Mouse (Mus musculus) testis, postnatal 14 days (tissue): ENCODE data around the gene Stk17b.
"Not testable (repeated sequence)": the region's sequence is repeated elsewhere in the genome, so short reads cannot be mapped to it uniquely, and the experiment has no call there.

Experiments
- DNase-seq: peaks from one replicate; pipeline ENCODE4 v3.0.0; 2021; ENCODE audit warnings: low spot score

Gene Stk17b

GRCm38 (mm10) chr1:53782079-53782478, 2.9 kb downstream of the Stk17b start:
- no peak for DNase-seq

DNA sequence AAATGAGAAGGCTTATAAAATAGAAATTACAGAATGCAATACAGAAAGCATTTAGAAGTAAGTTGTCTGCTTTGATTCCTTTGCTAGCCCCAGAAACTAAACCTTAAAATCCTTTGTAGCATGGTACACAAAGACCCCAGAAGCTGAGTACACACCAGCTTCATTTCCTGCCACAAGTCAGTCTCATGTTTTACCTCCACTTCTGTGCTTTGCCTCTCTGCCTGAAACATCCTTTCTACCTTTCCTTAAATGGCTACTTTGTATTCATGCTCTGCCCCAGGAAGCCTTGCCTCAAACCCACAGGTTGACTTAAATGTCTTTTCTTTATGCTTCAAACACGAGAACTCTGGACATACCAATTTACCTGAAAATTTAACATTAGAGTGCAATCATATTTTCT, 3.7 kb downstream of the Stk17b start:
- no peak for DNase-seq

GRCm38 (mm10) chr1:53776176-53776905, 8.7 kb downstream of the Stk17b start:
- DNase-seq = no peak

DNA sequence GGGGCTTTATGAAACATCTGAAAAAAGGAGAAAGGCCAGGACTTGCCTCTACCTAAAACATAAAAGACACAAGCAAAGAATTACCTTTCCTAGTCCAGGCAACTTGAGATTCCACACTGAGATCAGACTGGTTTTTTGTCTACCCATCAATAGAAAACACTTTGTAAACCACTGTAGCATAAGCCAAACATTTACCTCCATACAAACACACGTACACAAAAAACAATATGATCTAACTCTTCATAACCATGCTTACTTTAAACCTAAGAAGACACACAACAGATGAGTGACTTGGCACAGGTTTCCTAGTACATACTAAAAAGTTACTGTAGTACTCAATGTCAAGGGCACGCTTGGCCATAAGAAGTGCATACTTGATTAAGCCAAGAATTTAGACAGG, 9.5 kb downstream of the Stk17b start:
- no peak for DNase-seq

GRCm38 (mm10) chr1:53775036-53775435, 10.0 kb downstream of the Stk17b start:
- DNase-seq = no peak

GRCm38 (mm10) chr1:53774571-53774970, 10.5 kb downstream of the Stk17b start:
- no peak for DNase-seq

- DNase-seq = no peak
Measured at GRCm38 (mm10) chr1:53773994-53774393, 11.0 kb downstream of the Stk17b start.

DNA sequence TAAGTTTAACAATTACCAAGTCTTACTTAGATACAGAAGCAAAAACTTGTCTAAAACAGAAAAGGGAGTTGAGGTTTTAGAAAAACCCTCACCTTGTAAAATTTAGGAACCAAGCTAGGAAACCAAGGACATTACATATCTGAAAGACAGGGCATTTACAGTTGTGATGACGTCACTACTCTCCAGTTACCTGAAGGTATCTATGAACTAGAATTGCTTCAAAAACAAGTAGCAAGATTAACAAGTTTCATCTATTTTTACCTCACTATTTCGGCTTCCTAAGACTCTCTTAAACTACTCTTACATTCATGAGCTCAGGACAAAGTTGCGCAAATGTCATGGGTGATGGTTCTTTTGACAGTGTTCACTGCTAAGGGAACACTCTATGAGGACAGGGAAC, 12.1 kb downstream of the Stk17b start:
- no peak for DNase-seq

GRCm38 (mm10) chr1:53771476-53771875, 13.5 kb downstream of the Stk17b start:
- no peak for DNase-seq

- DNase-seq = no peak
Measured at GRCm38 (mm10) chr1:53766112-53766511, 18.9 kb downstream of the Stk17b start.

GRCm38 (mm10) chr1:53757316-53757715, 27.7 kb downstream of the Stk17b start:
- DNase-seq = no peak

DNA sequence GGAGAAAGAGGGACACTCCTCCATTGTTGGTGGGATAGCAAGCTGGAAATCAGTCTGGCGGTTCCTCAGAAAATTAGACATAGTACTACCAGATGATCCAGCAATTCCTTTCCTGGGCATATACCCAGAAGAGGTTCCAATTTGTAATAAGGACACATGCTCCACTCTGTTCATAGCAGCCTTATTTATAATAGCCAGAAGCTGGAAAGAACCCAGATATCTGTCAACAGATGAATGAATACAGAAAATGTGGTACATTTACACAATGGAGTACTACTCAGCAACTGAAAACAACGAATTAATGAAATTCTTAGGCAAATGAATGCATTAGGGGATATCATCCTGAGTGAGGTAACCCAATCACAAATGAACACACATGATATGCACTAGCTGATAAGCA, 31.5 kb downstream of the Stk17b start:
- DNase-seq = not testable (repeated sequence)

DNA sequence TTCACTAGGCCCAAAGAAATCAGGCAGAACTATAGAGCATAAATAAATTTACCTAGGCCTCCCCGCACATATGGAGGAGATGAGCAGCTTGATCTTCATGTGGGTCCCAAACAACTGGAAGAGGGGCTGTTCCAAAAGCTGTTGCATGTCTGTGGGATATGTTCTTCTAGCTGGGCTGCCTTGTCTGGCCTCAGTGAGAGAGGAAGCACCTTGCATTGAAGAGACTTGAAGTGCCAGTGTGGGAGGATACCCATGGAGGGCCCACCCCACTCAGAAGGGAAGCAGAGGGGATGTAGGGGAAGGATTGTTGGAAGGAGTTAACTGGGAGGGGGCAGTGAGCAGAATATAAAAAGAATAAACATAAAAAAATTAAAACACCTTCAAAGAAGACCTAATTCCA, 33.9 kb downstream of the Stk17b start:
- no peak for DNase-seq

GRCm38 (mm10) chr1:53750697-53751096, 34.3 kb downstream of the Stk17b start:
- DNase-seq = not testable (repeated sequence)

- not testable (repeated sequence) for DNase-seq
Measured at GRCm38 (mm10) chr1:53749881-53750385, 35.1 kb downstream of the Stk17b start.

- no peak for DNase-seq
Measured at GRCm38 (mm10) chr1:53748571-53748970, 36.5 kb downstream of the Stk17b start.

DNA sequence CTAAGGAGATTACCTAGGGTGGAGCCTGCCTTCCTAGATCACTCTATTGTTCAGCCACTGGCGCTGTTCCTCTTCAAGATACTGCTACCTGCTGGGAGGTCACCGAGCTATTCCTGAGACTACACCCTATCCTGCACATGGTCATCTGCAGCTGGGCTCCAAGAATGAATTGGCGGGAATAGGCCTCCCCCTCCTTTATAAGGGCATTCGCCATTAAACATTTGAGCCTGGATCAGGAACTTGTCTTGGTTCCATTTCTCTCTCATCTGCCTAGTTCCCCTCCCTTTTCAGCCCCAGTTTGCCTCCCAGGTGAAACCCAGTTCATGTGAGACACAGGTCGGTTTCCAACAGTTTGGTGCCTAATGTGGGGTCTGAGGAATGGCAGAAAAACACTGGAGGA, 39.0 kb downstream of the Stk17b start:
- no peak for DNase-seq

DNA sequence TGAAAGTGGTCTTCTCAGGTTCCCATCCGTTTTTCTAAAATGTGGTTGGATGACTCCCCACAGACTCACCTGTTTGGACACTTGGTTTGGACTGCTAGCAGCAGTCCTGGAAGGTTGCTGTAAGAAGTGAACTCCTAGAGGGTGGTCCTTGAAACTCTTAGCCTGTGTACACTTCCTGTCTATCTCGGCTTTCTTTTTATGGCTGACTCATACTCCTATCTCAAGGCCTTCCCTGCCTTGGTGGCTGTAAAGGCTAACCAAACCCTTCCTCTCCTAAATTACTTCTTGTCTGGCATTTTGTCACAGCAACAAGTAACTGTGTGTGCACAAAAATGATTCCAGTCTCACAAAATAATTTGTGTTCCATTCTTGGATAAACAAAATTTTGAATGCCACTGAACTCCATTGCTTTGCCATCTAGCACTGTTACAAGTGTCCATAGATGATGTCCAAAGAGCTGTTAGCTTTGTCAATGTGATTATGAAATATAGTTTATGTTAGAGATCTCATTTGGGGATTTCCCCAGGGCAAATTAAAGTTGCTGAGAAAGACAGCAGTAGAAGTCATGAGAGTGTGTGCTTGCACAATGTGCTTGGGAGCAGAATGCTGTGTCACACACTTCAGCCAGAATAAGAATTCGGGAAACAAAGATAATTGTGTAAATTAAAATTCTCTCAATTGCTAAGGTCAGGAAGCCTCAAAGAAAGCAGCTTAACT, 43.1 kb downstream of the Stk17b start:
- no peak for DNase-seq

DNA sequence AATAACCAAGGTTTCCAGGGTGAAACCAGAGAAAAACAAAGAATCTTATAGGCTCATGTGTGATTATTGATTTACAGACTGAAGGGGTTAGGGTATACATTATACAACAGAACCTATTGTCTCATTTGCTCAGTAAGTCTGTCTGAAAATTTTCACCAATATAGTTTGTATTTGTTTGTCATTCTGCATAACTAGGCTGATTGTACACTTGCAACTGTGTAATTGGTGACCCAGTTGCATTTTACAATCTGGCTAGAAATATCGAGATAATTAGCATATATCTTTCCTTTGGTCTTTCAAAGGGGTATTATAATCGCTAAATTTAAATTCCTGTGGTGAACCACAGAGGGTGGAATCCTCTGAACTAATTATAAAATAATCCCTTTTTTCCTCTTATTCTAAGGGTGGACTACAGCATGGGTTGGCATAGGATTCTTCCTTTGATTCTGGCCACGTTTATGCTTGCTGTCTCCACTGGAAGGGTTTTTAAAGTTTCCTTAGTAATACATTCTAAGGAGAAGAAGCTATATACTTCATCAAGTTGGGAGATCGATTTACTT, 44.2 kb downstream of the Stk17b start:
- DNase-seq = no peak

- DNase-seq = not testable (repeated sequence)
Measured at GRCm38 (mm10) chr1:53740077-53740776, 44.8 kb downstream of the Stk17b start.

- no peak for DNase-seq
Measured at GRCm38 (mm10) chr1:53736583-53736982, 48.4 kb downstream of the Stk17b start.

DNA sequence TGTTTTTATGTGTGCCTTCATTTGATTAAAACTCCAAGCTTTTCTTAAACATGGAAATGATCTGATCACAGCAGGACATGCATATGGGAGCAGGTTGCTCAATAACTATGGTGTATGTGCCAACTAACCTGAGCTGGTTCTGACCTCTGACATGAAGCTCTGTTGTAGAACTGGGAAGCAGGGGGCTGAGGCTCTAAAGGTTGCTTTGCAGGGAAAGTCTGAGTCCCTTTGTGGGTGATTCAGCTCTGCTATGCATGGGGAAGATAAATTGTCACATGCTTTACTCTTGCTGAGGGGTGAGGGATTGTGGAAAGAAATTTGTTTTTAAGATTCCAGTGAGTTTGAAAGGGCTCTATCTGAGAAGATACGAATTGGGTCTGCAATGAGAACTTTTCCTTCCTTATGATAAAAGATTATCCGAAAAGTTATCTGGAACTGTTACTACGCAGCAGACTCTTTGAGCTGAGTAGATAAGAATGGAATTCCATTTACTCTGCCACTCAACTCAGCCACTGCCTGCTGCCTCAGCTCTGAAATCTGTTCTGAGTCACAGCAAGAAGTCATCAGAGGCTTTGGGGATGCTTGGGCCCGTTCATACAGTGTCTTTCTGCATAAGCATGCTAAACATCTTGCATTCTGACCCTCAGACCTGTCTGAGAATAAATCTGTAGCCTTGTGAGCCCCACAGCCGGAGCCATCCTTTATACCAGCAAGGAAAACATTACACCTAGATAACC, 56.4 kb downstream of the Stk17b start:
- no peak for DNase-seq
